ENCODE assay signal across 6 mouse cellular contexts in the genomic region with DNA sequence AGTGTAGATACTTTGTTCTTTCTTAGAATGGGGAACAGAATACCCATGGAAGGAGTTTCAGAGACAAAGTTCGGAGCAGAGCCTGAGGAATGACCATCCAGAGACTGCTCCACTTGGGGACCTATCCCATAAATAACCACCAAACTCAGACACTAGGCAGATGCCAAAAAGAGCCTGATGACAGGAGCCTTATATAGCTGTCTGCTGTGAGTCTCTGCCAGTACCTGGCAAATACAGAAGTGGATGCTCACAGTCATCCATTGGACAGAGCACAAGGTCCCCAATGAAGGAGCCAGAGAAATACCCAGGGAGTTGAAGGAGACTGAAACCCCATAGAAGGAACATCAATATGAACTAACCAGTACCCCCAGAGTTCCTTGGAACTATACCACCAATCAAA.
DNase-seq lines count a peak whose midpoint lies in the region.
"Not testable (repeated sequence)": the region's sequence is repeated elsewhere in the genome, so short reads cannot be mapped to it uniquely, and the experiment has no call there.

No protein-coding gene starts in this region.

- intact Hi-C loops in heart, postnatal 10 days (cut with DNase I) = not testable (repeated sequence)

- DNase-seq in heart, adult 11 months = peak; percentile 93
- DNase-seq in heart, adult 18-20 months = peak; percentile 22 to 54
- peak; percentile 36 for DNase-seq in heart, adult 8-10 months (ENCODE audit: low spot score)
- peak; percentile 15 to 43 for DNase-seq in heart, adult 9 months (ENCODE audit: low spot score in 2 of 2)
- DNase-seq in heart, postnatal 10 days = peak; percentile 31 to 53
- DNase-seq in heart, postnatal 4 days = peak; percentile 11

Comparison
In these comparisons a context has a peak if more than half of its experiments do, and no peak if none do; other contexts are left out.
1. Peak in every context shown above with its lines: DNase-seq.
2. DNase-seq: peak in every context shown above with its lines; median percentile 93 in heart, adult 11 months; 42 in heart, postnatal 10 days; 38 in heart, adult 18-20 months; 36 in heart, adult 8-10 months; 29 in heart, adult 9 months; 11 in heart, postnatal 4 days.